Mouse (Mus musculus) midbrain, embryonic 15.5 days (tissue): ENCODE measurements around the gene Itga2b. TPM values are rescaled to one million over a fixed set of nuclear protein-coding genes. Genes with fewer than 3 reads are reported as not detected.
"Not testable (repeated sequence)": the region's sequence is repeated elsewhere in the genome, so short reads cannot be mapped to it uniquely, and the experiment has no call there.

Experiments
- ATAC-seq: fragments of 200-750 bp; cut with Nextera tagmentation; replicated peaks from 2 replicates; pipeline ENCODE4 v1.8.0; 2017; ENCODE audit warnings: moderate TSS enrichment
- H3K27ac ChIP-seq: fragments of 300-500 bp; sonication (generic); 2 replicates; pipeline ENCODE4 v1.5.1; 2015; ENCODE audit warnings: mild to moderate bottlenecking, inconsistent platforms
- H3K27me3 ChIP-seq: fragments of 300-500 bp; sonication (generic); replicated peaks from 2 replicates; pipeline ENCODE4 v1.6.1; 2015; ENCODE audit warnings: inconsistent platforms
- H3K36me3 ChIP-seq: fragments of 300-500 bp; sonication (generic); replicated peaks from 2 replicates; pipeline ENCODE4 v1.6.1; 2015; ENCODE audit warnings: inconsistent platforms
- H3K4me1 ChIP-seq: fragments of 300-500 bp; sonication (generic); 2 replicates; pipeline ENCODE4 v1.6.1; 2015; ENCODE audit warnings: inconsistent platforms
- H3K4me2 ChIP-seq: fragments of 300-500 bp; sonication (generic); 2 replicates; pipeline ENCODE4 v1.6.1; 2015; ENCODE audit warnings: inconsistent platforms, mild to moderate bottlenecking, moderate library complexity
- H3K4me3 ChIP-seq: fragments of 300-500 bp; sonication (generic); 2 replicates; pipeline ENCODE4 v1.5.1; 2015; ENCODE audit warnings: mild to moderate bottlenecking, inconsistent platforms
- H3K9ac ChIP-seq: fragments of 300-500 bp; sonication (generic); 2 replicates; pipeline ENCODE4 v1.6.1; 2015; ENCODE audit warnings: mild to moderate bottlenecking, inconsistent platforms
- H3K9me3 ChIP-seq: fragments of 300-500 bp; sonication (generic); 2 replicates; pipeline ENCODE4 v1.6.1; 2016; ENCODE audit warnings: inconsistent platforms
- WGBS: fragments of 180-500 bp; shearing (Covaris S2); methylation state at CpG from one replicate; pipeline ENCODE4 v1.1.7; 2015; ENCODE audit warnings: mixed read lengths; 5-methylcytosine and 5-hydroxymethylcytosine counted together
- polyA plus RNA-seq: library from polyadenylated mRNA; unstranded; fragments of >200 nt; fragmentation: Nextera tagmentation; extraction: Ambion mirVana; gene quantifications from 2 replicates; pipeline ENCODE4 v1.2.1, GENCODE M21; 2015

The Itga2b gene
- polyA plus RNA-seq, 1 experiment from 2014 or later, result 9.0 TPM

DNA sequence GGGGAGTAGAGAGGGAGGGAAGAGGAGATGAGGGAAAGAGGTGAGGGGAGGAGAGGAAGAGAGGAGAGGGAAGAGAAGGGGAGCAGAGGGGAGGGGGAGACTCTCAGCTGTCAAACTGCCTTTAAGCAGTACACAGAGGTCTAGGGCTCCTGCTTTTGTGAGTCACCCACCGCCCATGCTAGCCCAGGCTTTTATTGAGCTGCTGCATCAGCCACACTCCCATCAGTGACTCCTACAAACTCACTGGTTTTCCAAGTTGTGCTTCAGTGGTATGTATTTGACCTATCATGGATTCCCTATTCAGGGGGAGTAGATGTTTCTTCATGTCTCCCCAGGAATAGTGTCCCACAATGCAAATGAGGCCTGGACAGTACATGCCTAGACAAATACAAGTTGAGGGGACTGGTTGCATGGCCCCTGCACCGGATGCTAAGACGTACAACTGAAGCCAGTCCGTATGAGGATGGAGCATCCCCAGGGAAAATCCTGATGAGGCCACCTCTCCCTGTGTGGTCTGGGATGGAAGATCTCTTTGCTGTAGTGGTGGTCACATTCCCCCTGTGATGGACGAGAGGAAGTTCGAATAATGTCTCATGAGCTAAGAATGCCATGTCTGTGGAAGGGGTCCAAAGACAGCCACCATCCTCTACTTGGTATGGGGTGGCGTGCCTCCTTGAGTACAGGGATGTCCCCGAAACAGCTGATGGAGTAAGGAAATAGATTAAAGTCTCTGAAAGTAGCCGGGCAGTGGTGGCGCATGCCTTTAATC is 54.7 kb downstream of the Itga2b start:
- ATAC-seq, result no peak
- 70% methylated on average over 10 of the region's 10 CpGs for WGBS
- Histone ChIP-seq H3K9me3 (no peaks in the 10 kb centered on the region), H3K27ac (no peak overlapping the region), H3K4me3 (no peak overlapping the region), H3K4me1 (no peaks in the 10 kb centered on the region), H3K36me3 (no peaks in the 10 kb centered on the region), H3K4me2 (no peak overlapping the region), H3K9ac (no peak overlapping the region), H3K27me3 (no peaks in the 10 kb centered on the region)

DNA sequence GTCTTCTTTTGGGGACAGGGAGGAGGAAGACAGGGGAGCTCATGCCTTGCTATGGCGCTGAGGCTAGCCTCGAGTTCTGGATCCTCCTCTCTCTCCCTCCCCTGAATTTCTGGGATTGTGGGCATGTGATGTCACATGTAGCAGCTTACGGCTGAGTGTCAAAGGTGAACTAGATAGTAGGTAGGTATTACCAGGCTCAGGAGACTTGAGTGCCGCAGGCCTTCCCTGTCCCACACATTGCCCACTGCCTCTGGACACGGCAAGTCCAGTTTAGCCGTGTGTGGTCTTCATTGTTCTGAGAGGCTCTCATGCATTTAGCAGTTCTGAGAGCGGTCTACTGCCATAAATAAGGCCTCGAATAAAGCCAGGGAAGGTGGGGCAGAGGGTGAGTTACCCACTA is 56.9 kb downstream of the Itga2b start:
- ATAC-seq, result no peak
- no peak overlapping the region for H3K4me3 ChIP-seq
- no peak overlapping the region for H3K9ac ChIP-seq
- no peak overlapping the region for H3K4me2 ChIP-seq
- H3K27ac ChIP-seq, result no peak overlapping the region
- H3K9me3 ChIP-seq, result no peaks in the 10 kb centered on the region
- peaks cover 8% of the 10 kb centered on the region for H3K4me1 ChIP-seq
- WGBS, result 78% methylated on average over 8 of the region's 8 CpGs
- H3K36me3 ChIP-seq, result no peaks in the 10 kb centered on the region
- H3K27me3 ChIP-seq, result no peaks in the 10 kb centered on the region

DNA sequence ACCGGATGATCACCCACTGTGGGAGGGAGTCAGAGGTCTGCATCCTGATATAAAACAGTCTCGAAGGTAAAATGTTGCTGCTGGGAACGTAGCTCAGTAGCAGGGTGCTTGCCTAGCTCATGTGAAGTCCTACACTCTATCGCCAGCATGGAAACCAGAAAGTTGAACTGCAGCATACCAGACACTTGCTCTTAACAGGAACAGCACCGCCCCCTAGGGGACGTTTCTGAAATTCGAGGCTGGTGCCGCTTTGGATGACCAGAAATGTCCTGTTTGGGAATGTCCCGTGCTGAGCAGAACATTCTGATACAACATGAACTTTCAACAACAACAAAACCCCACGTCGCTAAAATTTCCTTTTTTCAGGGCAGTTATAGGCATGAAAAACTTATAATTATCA is 58.2 kb downstream of the Itga2b start:
- Histone ChIP-seq H3K9me3 (no peaks in the 10 kb centered on the region), H3K4me1 (peaks cover 17% of the 10 kb centered on the region), H3K4me3 (no peak overlapping the region), H3K27ac (no peak overlapping the region), H3K36me3 (no peaks in the 10 kb centered on the region), H3K9ac (no peak overlapping the region), H3K27me3 (no peaks in the 10 kb centered on the region), H3K4me2 (no peak overlapping the region)
- WGBS, result 6% methylated on average over 11 of the region's 11 CpGs
- ATAC-seq, result no peak

GRCm38 (mm10) chr11:102411061-102411460 is 58.9 kb downstream of the Itga2b start:
- H3K9ac ChIP-seq, result no peak overlapping the region
- no peaks in the 10 kb centered on the region for H3K9me3 ChIP-seq
- no peak for ATAC-seq
- no peaks in the 10 kb centered on the region for H3K36me3 ChIP-seq
- peaks cover 23% of the 10 kb centered on the region for H3K4me1 ChIP-seq
- H3K27ac ChIP-seq, result no peak overlapping the region
- H3K27me3 ChIP-seq, result no peaks in the 10 kb centered on the region
- WGBS, result 82% methylated on average over 3 of the region's 3 CpGs
- no peak overlapping the region for H3K4me3 ChIP-seq
- no peak overlapping the region for H3K4me2 ChIP-seq

GRCm38 (mm10) chr11:102410345-102410744 is 59.6 kb downstream of the Itga2b start:
- ATAC-seq, H3K9me3 ChIP-seq, H3K4me2 ChIP-seq, H3K4me3 ChIP-seq, H3K36me3 ChIP-seq, H3K27ac ChIP-seq, H3K9ac ChIP-seq, H3K27me3 ChIP-seq: not testable (repeated sequence)
- WGBS, result 92% methylated on average over 3 of the region's 3 CpGs
- H3K4me1 ChIP-seq, result peaks cover 31% of the 10 kb centered on the region

DNA sequence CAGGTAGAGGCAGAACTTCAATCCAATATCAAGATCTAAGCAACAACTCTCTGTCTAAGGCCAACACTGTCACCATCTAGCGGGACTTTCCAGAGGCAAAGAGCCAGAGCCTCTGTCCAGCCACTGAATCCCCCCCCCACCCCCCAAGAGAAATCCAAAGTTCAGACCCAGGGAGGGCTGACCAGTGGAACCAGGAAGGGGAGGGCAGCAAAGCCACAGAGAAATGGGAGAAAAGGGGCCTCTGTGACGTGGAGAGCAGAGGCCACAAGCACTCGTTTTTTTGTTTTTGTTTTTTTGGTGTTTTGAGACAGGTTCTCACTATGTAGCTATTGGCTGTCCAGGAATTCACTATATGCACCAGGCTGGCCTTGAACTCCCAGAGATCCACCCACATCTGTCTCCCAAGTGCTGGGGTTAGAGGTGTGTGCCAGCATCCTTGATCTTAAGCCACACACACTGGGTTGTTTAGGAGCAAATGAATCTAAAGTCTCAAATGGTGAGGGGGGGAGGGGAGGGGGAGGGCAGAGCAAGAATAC is 60.1 kb downstream of the Itga2b start:
- peaks cover 35% of the 10 kb centered on the region for H3K4me1 ChIP-seq
- H3K27ac ChIP-seq, result no peak overlapping the region
- WGBS, result 81% methylated on average over 3 of the region's 3 CpGs
- no peaks in the 10 kb centered on the region for H3K27me3 ChIP-seq
- no peaks in the 10 kb centered on the region for H3K9me3 ChIP-seq
- H3K9ac ChIP-seq, result no peak overlapping the region
- no peak overlapping the region for H3K4me3 ChIP-seq
- no peak overlapping the region for H3K4me2 ChIP-seq
- no peak for ATAC-seq
- H3K36me3 ChIP-seq, result no peaks in the 10 kb centered on the region

GRCm38 (mm10) chr11:102408888-102409794 is 60.8 kb downstream of the Itga2b start:
- Histone ChIP-seq H3K4me2 (peak overlapping the region; percentile 83), H3K4me1 (peaks cover 42% of the 10 kb centered on the region), H3K27ac (peak overlapping the region; percentile 86), H3K9ac (no peak overlapping the region), H3K36me3 (no peaks in the 10 kb centered on the region), H3K9me3 (no peaks in the 10 kb centered on the region), H3K27me3 (no peaks in the 10 kb centered on the region), H3K4me3 (peak overlapping the region; percentile 91)
- WGBS, result 48% methylated on average over 15 of the region's 15 CpGs
- ATAC-seq, result no peak

DNA sequence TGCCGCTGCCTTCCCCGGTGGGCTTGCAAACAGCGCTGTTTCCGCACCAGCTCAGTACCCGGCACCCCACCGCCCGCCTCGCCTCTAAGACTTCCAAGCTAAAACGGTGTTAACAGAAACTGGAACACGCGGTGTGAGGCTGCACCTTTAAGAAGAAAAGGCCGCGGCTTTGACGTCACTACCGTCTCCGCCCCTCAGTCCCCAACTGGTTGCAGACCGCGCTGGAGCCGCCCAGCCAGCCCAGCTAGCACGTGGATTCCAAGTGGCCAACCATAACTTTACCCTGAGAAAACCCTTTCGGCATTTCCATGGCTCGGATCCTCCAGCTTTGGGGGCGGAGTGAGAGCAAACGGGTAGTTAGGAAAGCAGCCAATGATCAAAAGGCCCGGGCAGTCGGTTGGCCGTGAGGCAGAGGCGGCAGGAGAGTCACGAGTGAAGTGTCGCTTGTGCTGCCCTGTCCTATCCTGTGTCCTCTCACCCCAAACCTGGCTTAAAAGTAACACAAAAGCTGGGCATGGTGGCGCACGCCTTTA is 61.5 kb downstream of the Itga2b start:
- no peaks in the 10 kb centered on the region for H3K9me3 ChIP-seq
- peaks cover 5% of the 10 kb centered on the region; the same call in 1 of the 2 replicates for H3K36me3 ChIP-seq
- ATAC-seq, result peak; percentile 94
- no peaks in the 10 kb centered on the region for H3K27me3 ChIP-seq
- WGBS, result under 1% methylated on average over 32 of the region's 32 CpGs
- H3K4me2 ChIP-seq, result peak overlapping the region; percentile 83
- H3K4me1 ChIP-seq, result peaks cover 42% of the 10 kb centered on the region
- peak overlapping the region; percentile 91 for H3K4me3 ChIP-seq
- no peak overlapping the region for H3K9ac ChIP-seq
- H3K27ac ChIP-seq, result peak overlapping the region; percentile 86

- peak within 1 kb of the TSS; percentile 91 for H3K4me3 ChIP-seq
- no peaks in the 10 kb centered on the region for H3K27me3 ChIP-seq
- peak within 1 kb of the TSS; percentile 86 for H3K9ac ChIP-seq
- peak within 1 kb of the TSS; percentile 86 for H3K27ac ChIP-seq
- H3K4me2 ChIP-seq, result peak within 1 kb of the TSS; percentile 83
- 1% methylated on average over 19 of the region's 19 CpGs for WGBS
- H3K36me3 ChIP-seq, result peaks cover 8% of the 10 kb centered on the region; the same call in 1 of the 2 replicates
- no peaks in the 10 kb centered on the region for H3K9me3 ChIP-seq
- H3K4me1 ChIP-seq, result peaks cover 42% of the 10 kb centered on the region
- ATAC-seq, result no peak
These were observed 62.1 kb downstream of the Itga2b start, which contains the start of gene Slc25a39 for GRCm38 (mm10) chr11:102407834-102408215. Slc25a39 (minus strand) TSS chr11:102407946.

DNA sequence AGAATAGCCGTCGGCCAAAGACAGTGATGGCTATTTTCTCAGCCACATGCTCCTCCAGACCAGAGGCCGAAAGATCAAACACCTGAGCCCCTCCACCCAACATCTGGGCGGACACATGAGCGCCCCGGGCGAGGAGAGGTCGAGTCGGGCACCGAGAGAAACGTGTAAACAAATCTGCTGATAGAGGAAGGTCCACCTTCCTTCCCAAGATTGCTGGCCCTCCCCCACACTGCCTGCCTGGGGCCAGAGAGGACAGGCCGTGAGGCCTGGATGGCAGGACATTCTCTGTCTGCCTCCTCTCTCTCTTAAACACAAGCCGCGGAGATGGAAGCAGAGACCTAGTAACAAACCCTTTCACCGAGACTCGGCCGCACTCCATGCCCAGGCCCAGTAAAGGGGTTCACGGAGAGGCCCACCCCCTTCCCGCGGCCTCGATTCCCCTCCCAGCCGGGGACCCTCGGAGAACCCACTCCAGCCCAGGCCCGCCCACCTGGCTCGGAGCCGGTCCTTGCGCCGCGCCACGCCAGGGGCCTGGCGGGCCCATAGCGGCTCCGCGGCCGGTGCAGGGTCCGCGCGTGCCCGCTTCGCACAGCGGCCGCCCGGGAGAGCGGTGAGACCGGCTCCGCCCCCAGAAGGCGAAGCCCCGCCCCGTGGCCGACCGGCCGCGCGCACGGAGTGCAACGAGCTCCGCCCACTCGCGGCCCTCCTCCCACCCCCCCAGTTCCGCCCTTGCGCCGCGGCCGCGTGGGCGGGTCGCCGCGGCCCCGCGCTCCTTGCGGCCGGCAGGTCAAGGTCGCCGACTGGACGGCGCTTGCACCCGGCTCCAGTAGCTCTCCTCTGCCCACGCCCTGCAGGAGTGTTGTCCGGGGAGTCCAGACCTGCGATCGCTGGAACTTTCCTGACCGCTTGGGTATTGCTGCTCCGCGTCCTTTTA is 62.8 kb downstream of the Itga2b start:
- peak; percentile 69 for ATAC-seq
- Histone ChIP-seq H3K27ac (peak overlapping the region; percentile 86), H3K9ac (peak overlapping the region; percentile 86), H3K36me3 (peaks cover 8% of the 10 kb centered on the region; the same call in 1 of the 2 replicates), H3K9me3 (no peaks in the 10 kb centered on the region), H3K4me1 (peaks cover 42% of the 10 kb centered on the region), H3K27me3 (no peaks in the 10 kb centered on the region), H3K4me2 (peak overlapping the region; percentile 83), H3K4me3 (peak overlapping the region; percentile 91)
- WGBS, result under 1% methylated on average over 85 of the region's 85 CpGs

- Histone ChIP-seq H3K27me3 (no peaks in the 10 kb centered on the region), H3K9me3 (no peaks in the 10 kb centered on the region), H3K27ac (no peak overlapping the region), H3K4me1 (peaks cover 42% of the 10 kb centered on the region), H3K4me2 (peak overlapping the region; percentile 83), H3K4me3 (peak overlapping the region; percentile 91), H3K36me3 (peaks cover 8% of the 10 kb centered on the region; the same call in 1 of the 2 replicates), H3K9ac (peak overlapping the region; percentile 86)
- ATAC-seq, result no peak
- WGBS, result 13% methylated on average over 3 of the region's 3 CpGs
These were observed 63.5 kb downstream of the Itga2b start for GRCm38 (mm10) chr11:102406401-102406800.
